In genomic region chr4:125015806-125016635, GRCm38 (mm10) we compare ENCODE assay signal across 8 mouse cellular contexts. TPM values are rescaled to one million over a fixed set of nuclear protein-coding genes. Genes with fewer than 3 reads are reported as not detected.
DNase-seq lines count a peak whose midpoint lies in the region; ATAC-seq lines count a peak whose summit lies in the region.

Gene Gnl2 (plus strand): TSS chr4:125016585.

- 82% methylated on average over 10 of the region's 10 CpGs for WGBS in kidney, embryonic 15.5 days
- 92% methylated on average over 10 of the region's 10 CpGs for WGBS in hindbrain, embryonic 16.5 days

- H3K36me3 ChIP-seq in kidney, embryonic 15.5 days = no peaks in the 10 kb centered on the region
- no peaks in the 10 kb centered on the region for H3K36me3 ChIP-seq in hindbrain, embryonic 16.5 days (ENCODE audit: control insufficient read depth, insufficient read depth, low read length)

- peaks cover 12% of the 10 kb centered on the region for H3K27me3 ChIP-seq in kidney, embryonic 15.5 days
- no peaks in the 10 kb centered on the region for H3K27me3 ChIP-seq in hindbrain, embryonic 16.5 days (replicated peaks; ENCODE audit: control insufficient read depth, insufficient read depth, low read length)

- no peak within 1 kb of the TSS for H3K4me2 ChIP-seq in kidney, embryonic 15.5 days
- no peak within 1 kb of the TSS for H3K4me2 ChIP-seq in hindbrain, embryonic 16.5 days (ENCODE audit: low read length)

- ATAC-seq in kidney, embryonic 15.5 days (replicated peaks; ENCODE audit: low FRiP score) = no peak
- no peak for ATAC-seq in hindbrain, embryonic 16.5 days
- ATAC-seq in neutrophil, adult 5-6 weeks (ENCODE audit: extremely low read depth, insufficient number of reproducible peaks, low FRiP score, poor library complexity, severe bottlenecking) = peak; percentile 21; the same call in 1 of the 2 replicates

- no peak within 1 kb of the TSS for H3K9ac ChIP-seq in kidney, embryonic 15.5 days
- no peak within 1 kb of the TSS for H3K9ac ChIP-seq in hindbrain, embryonic 16.5 days (ENCODE audit: low read depth, low read length)

- no peaks in the 10 kb centered on the region for H3K4me1 ChIP-seq in kidney, embryonic 15.5 days
- H3K4me1 ChIP-seq in hindbrain, embryonic 16.5 days (ENCODE audit: control insufficient read depth, insufficient read depth, low read depth, low read length) = no peaks in the 10 kb centered on the region

- H3K4me3 ChIP-seq in kidney, embryonic 15.5 days (replicated peaks) = no peak within 1 kb of the TSS
- no peak within 1 kb of the TSS for H3K4me3 ChIP-seq in hindbrain, embryonic 16.5 days (ENCODE audit: low read length)

- no peak for DNase-seq in kidney, postnatal 25 days
- DNase-seq in adrenal gland, postnatal 4 days (ENCODE audit: low spot score in 2 of 2) = no peak
- no peak for DNase-seq in gastrocnemius, postnatal 25 days
- peak; percentile 50 to 65 for DNase-seq in lung, adult 18-20 months
- DNase-seq in cerebellum, adult 11-12 months = no peak

- H3K27ac ChIP-seq in kidney, embryonic 15.5 days = no peak within 1 kb of the TSS
- H3K27ac ChIP-seq in hindbrain, embryonic 16.5 days (ENCODE audit: low read depth, low read length) = no peak within 1 kb of the TSS

- H3K9me3 ChIP-seq in kidney, embryonic 15.5 days (replicated peaks) = no peaks in the 10 kb centered on the region
- H3K9me3 ChIP-seq in hindbrain, embryonic 16.5 days (ENCODE audit: control insufficient read depth, low read length) = no peaks in the 10 kb centered on the region

RNA-seq across cellular contexts. Expression of gene Gnl2, which starts in this region (rescaled TPM):
- 83.7 and 91.0 TPM in 2 replicates for polyA plus RNA-seq in kidney, embryonic 15.5 days (2015; fragmentation: Nextera tagmentation; extraction: Ambion mirVana)
- total RNA-seq in adrenal gland, postnatal 4 days (2021) = 10 to 100 TPM; 79.6 to 81.6 TPM
- 10 to 100 TPM; 25.0 to 25.7 TPM for total RNA-seq in gastrocnemius, postnatal 25 days (2021)
- 85.7 and 88.9 TPM in 2 replicates for polyA plus RNA-seq in hindbrain, embryonic 16.5 days (2015; fragmentation: Nextera tagmentation; extraction: Ambion mirVana)
- 84.1 and 99.5 TPM in 2 replicates for total RNA-seq in neutrophil, adult 5-6 weeks (2017)

Comparison
In these comparisons a context has a peak if more than half of its experiments do, and no peak if none do; other contexts are left out.
1. DNase-seq: peak in lung, adult 18-20 months (2 of 2); none in kidney, postnatal 25 days (0 of 2), adrenal gland, postnatal 4 days (0 of 2), gastrocnemius, postnatal 25 days (single experiment) and cerebellum, adult 11-12 months (single experiment).